Mouse (Mus musculus): Measurements from ENCODE around the gene Olfr1368. TPM values are rescaled to one million over a fixed set of nuclear protein-coding genes. Genes with fewer than 3 reads are reported as not detected.

The Olfr1368 gene
- total RNA-seq (2021), result not detected
- long read RNA-seq, experiment 1, result 0 reads
- long read RNA-seq, experiment 2, result 0 reads

- no peak for DNase-seq
- intact Hi-C loops (cut with DNase I; ENCODE audit: low total_unique reads), result no loop called here
These were observed at the start of gene Olfr1368 for GRCm38 (mm10) chr13:21145767-21146166. Gene Olfr1368 (minus strand): TSS chr13:21145867.

- intact Hi-C loops (cut with DNase I; ENCODE audit: low total_unique reads), result no loop called here
- no peak for DNase-seq
These were observed 39.9 kb upstream of the Olfr1368 start for GRCm38 (mm10) chr13:21185521-21185920.

GRCm38 (mm10) chr13:21183661-21184060 lies 38.0 kb upstream of the Olfr1368 start:
- intact Hi-C loops (cut with DNase I; ENCODE audit: low total_unique reads), result no loop called here
- no peak for DNase-seq

GRCm38 (mm10) chr13:21183066-21183465 lies 37.4 kb upstream of the Olfr1368 start:
- intact Hi-C loops (cut with DNase I; ENCODE audit: low total_unique reads), result no loop called here
- no peak for DNase-seq

GRCm38 (mm10) chr13:21181996-21182395 lies 36.3 kb upstream of the Olfr1368 start:
- intact Hi-C loops (cut with DNase I; ENCODE audit: low total_unique reads), result no loop called here
- no peak for DNase-seq

- DNase-seq, result peak; percentile 72
- intact Hi-C loops (cut with DNase I; ENCODE audit: low total_unique reads), result no loop called here
These were observed 35.2 kb upstream of the Olfr1368 start for GRCm38 (mm10) chr13:21180551-21181530.

- peak; percentile 83 for DNase-seq
- intact Hi-C loops (cut with DNase I; ENCODE audit: low total_unique reads), result no loop called here
These were observed 34.3 kb upstream of the Olfr1368 start for GRCm38 (mm10) chr13:21179724-21180550.

GRCm38 (mm10) chr13:21179367-21179723 lies 33.7 kb upstream of the Olfr1368 start, which contains the start of gene Trim27:
Gene Trim27 (plus strand): TSS chr13:21179445.
- intact Hi-C loops (cut with DNase I; ENCODE audit: low total_unique reads), result no loop called here

GRCm38 (mm10) chr13:21178364-21178763 lies 32.7 kb upstream of the Olfr1368 start:
- intact Hi-C loops (cut with DNase I; ENCODE audit: low total_unique reads), result no loop called here
- DNase-seq, result no peak

More at GRCm38 (mm10) chr13:21179367-21179723, 33.7 kb upstream of the Olfr1368 start, which contains the start of gene Trim27:
- no peak for DNase-seq

- intact Hi-C loops (cut with DNase I; ENCODE audit: low total_unique reads), result no loop called here
- DNase-seq, result no peak
These were observed 32.0 kb upstream of the Olfr1368 start for GRCm38 (mm10) chr13:21177657-21178056.

- intact Hi-C loops (cut with DNase I; ENCODE audit: low total_unique reads), result no loop called here
- DNase-seq, result no peak
These were observed 31.1 kb upstream of the Olfr1368 start for GRCm38 (mm10) chr13:21176733-21177132.

GRCm38 (mm10) chr13:21173072-21173471 lies 27.4 kb upstream of the Olfr1368 start:
- intact Hi-C loops (cut with DNase I; ENCODE audit: low total_unique reads), result no loop called here

GRCm38 (mm10) chr13:21172241-21173027 lies 26.8 kb upstream of the Olfr1368 start:
- peak; percentile 41 for DNase-seq
- intact Hi-C loops (cut with DNase I; ENCODE audit: low total_unique reads), result no loop called here

More at GRCm38 (mm10) chr13:21173072-21173471, 27.4 kb upstream of the Olfr1368 start:
- DNase-seq, result peak; percentile 92

GRCm38 (mm10) chr13:21171600-21172150 lies 26.0 kb upstream of the Olfr1368 start:
- intact Hi-C loops (cut with DNase I; ENCODE audit: low total_unique reads), result no loop called here
- DNase-seq, result no peak

GRCm38 (mm10) chr13:21171156-21171530 lies 25.5 kb upstream of the Olfr1368 start:
- intact Hi-C loops (cut with DNase I; ENCODE audit: low total_unique reads), result no loop called here

GRCm38 (mm10) chr13:21170431-21171155 lies 24.9 kb upstream of the Olfr1368 start:
- DNase-seq, result no peak
- intact Hi-C loops (cut with DNase I; ENCODE audit: low total_unique reads), result no loop called here

More at GRCm38 (mm10) chr13:21171156-21171530, 25.5 kb upstream of the Olfr1368 start:
- DNase-seq, result no peak

- intact Hi-C loops (cut with DNase I; ENCODE audit: low total_unique reads), result no loop called here
- DNase-seq, result peak; percentile 72
These were observed 24.2 kb upstream of the Olfr1368 start for GRCm38 (mm10) chr13:21169657-21170430.
